Mouse (Mus musculus): Measurements from ENCODE around the gene Slc11a2. TPM values are rescaled to one million over a fixed set of nuclear protein-coding genes. Genes with fewer than 3 reads are reported as not detected.
A peak's percentile ranks its signal among the peaks of the same experiment; 100 is the strongest.
"Not testable (repeated sequence)": the region's sequence is repeated elsewhere in the genome, so short reads cannot be mapped to it uniquely, and the experiment has no call there.

The Slc11a2 gene
- polyA plus RNA-seq, 1 experiment from 2014 or later: 28.1 TPM

- no peak for TF ChIP-seq CTCF (IDR thresholded peaks at IDR 0.05; ENCODE audit: low read depth)
- no peak overlapping the region for H3K27ac ChIP-seq
- no peaks in the 10 kb centered on the region for H3K4me1 ChIP-seq (replicated peaks; ENCODE audit: insufficient read depth, low read length)
- no peak overlapping the region for H3K9ac ChIP-seq (ENCODE audit: low read depth, low read length)
- no peaks in the 10 kb centered on the region for H3K27me3 ChIP-seq (ENCODE audit: insufficient read depth, low read length)
- 85% methylated on average over 8 of the region's 8 CpGs for WGBS
- DNase-seq (ENCODE audit: low spot score): no peak
- no peak for ATAC-seq (replicated peaks; ENCODE audit: low FRiP score, low read depth)
- no peaks in the 10 kb centered on the region for H3K9me3 ChIP-seq (replicated peaks; ENCODE audit: low read length)
- H3K36me3 ChIP-seq (ENCODE audit: insufficient read depth, low read length): no peaks in the 10 kb centered on the region
- H3K4me2 ChIP-seq (ENCODE audit: low read length): no peak overlapping the region
- H3K4me3 ChIP-seq (replicated peaks; ENCODE audit: low read depth, low read length): no peak overlapping the region
These were observed 45.2 kb downstream of the Slc11a2 start for GRCm38 (mm10) chr15:100379658-100380057.

GRCm38 (mm10) chr15:100377847-100378505, 46.9 kb downstream of the Slc11a2 start:
- not testable (repeated sequence) for H3K9me3 ChIP-seq (replicated peaks; ENCODE audit: low read length); H3K27me3 ChIP-seq (ENCODE audit: insufficient read depth, low read length); H3K4me1 ChIP-seq (replicated peaks; ENCODE audit: insufficient read depth, low read length); H3K4me2 ChIP-seq (ENCODE audit: low read length); H3K36me3 ChIP-seq (ENCODE audit: insufficient read depth, low read length); DNase-seq (ENCODE audit: low spot score); H3K27ac ChIP-seq; ATAC-seq (replicated peaks; ENCODE audit: low FRiP score, low read depth); H3K9ac ChIP-seq (ENCODE audit: low read depth, low read length); H3K4me3 ChIP-seq (replicated peaks; ENCODE audit: low read depth, low read length)
- 25% methylated on average over 3 of the region's 9 CpGs for WGBS
- TF ChIP-seq CTCF (IDR thresholded peaks at IDR 0.05; ENCODE audit: low read depth): peak; percentile 33; the same call in 1 of the 2 replicates

- Histone ChIP-seq H3K9me3 (replicated peaks; ENCODE audit: low read length) (no peaks in the 10 kb centered on the region), H3K9ac (ENCODE audit: low read depth, low read length) (no peak overlapping the region), H3K36me3 (ENCODE audit: insufficient read depth, low read length) (no peaks in the 10 kb centered on the region), H3K27ac (no peak overlapping the region), H3K4me1 (replicated peaks; ENCODE audit: insufficient read depth, low read length) (no peaks in the 10 kb centered on the region), H3K4me2 (ENCODE audit: low read length) (no peak overlapping the region), H3K4me3 (replicated peaks; ENCODE audit: low read depth, low read length) (no peak overlapping the region), H3K27me3 (ENCODE audit: insufficient read depth, low read length) (no peaks in the 10 kb centered on the region)
- WGBS: 29% methylated on average over 5 of the region's 5 CpGs
- peak; percentile 78 for TF ChIP-seq CTCF (IDR thresholded peaks at IDR 0.05; ENCODE audit: low read depth)
- DNase-seq (ENCODE audit: low spot score): peak; percentile 76
- no peak for ATAC-seq (replicated peaks; ENCODE audit: low FRiP score, low read depth)
These were observed 49.8 kb downstream of the Slc11a2 start for GRCm38 (mm10) chr15:100375066-100375465.

- WGBS: 52% methylated on average over 7 of the region's 7 CpGs
- no peak overlapping the region for H3K4me3 ChIP-seq (replicated peaks; ENCODE audit: low read depth, low read length)
- no peak overlapping the region for H3K9ac ChIP-seq (ENCODE audit: low read depth, low read length)
- no peak overlapping the region for H3K4me2 ChIP-seq (ENCODE audit: low read length)
- TF ChIP-seq CTCF (IDR thresholded peaks at IDR 0.05; ENCODE audit: low read depth): no peak
- H3K9me3 ChIP-seq (replicated peaks; ENCODE audit: low read length): no peaks in the 10 kb centered on the region
- no peaks in the 10 kb centered on the region for H3K4me1 ChIP-seq (replicated peaks; ENCODE audit: insufficient read depth, low read length)
- H3K27me3 ChIP-seq (ENCODE audit: insufficient read depth, low read length): no peaks in the 10 kb centered on the region
- DNase-seq (ENCODE audit: low spot score) (no peak), ATAC-seq (replicated peaks; ENCODE audit: low FRiP score, low read depth) (no peak)
- H3K27ac ChIP-seq: no peak overlapping the region
- no peaks in the 10 kb centered on the region for H3K36me3 ChIP-seq (ENCODE audit: insufficient read depth, low read length)
These were observed 57.8 kb downstream of the Slc11a2 start for GRCm38 (mm10) chr15:100367119-100367518.

GRCm38 (mm10) chr15:100365967-100366366, 58.9 kb downstream of the Slc11a2 start:
- H3K9me3 ChIP-seq (replicated peaks; ENCODE audit: low read length); H3K4me2 ChIP-seq (ENCODE audit: low read length); H3K36me3 ChIP-seq (ENCODE audit: insufficient read depth, low read length); ATAC-seq (replicated peaks; ENCODE audit: low FRiP score, low read depth); H3K9ac ChIP-seq (ENCODE audit: low read depth, low read length); DNase-seq (ENCODE audit: low spot score); H3K27me3 ChIP-seq (ENCODE audit: insufficient read depth, low read length); H3K4me3 ChIP-seq (replicated peaks; ENCODE audit: low read depth, low read length); H3K4me1 ChIP-seq (replicated peaks; ENCODE audit: insufficient read depth, low read length); H3K27ac ChIP-seq: not testable (repeated sequence)
- WGBS: 31% methylated on average over 9 of the region's 9 CpGs

- no peak within 1 kb of the TSS for H3K4me2 ChIP-seq (ENCODE audit: low read length)
- no peak within 1 kb of the TSS for H3K27ac ChIP-seq
- H3K4me3 ChIP-seq (replicated peaks; ENCODE audit: low read depth, low read length): no peak within 1 kb of the TSS
- H3K27me3 ChIP-seq (ENCODE audit: insufficient read depth, low read length): no peaks in the 10 kb centered on the region
- no peaks in the 10 kb centered on the region for H3K4me1 ChIP-seq (replicated peaks; ENCODE audit: insufficient read depth, low read length)
- WGBS: 62% methylated on average over 7 of the region's 7 CpGs
- no peaks in the 10 kb centered on the region for H3K36me3 ChIP-seq (ENCODE audit: insufficient read depth, low read length)
- ATAC-seq (replicated peaks; ENCODE audit: low FRiP score, low read depth) (no peak), DNase-seq (ENCODE audit: low spot score) (no peak)
- no peaks in the 10 kb centered on the region for H3K9me3 ChIP-seq (replicated peaks; ENCODE audit: low read length)
- TF ChIP-seq CTCF (IDR thresholded peaks at IDR 0.05; ENCODE audit: low read depth): no peak
- H3K9ac ChIP-seq (ENCODE audit: low read depth, low read length): no peak within 1 kb of the TSS
These were observed 60.6 kb downstream of the Slc11a2 start, which contains the start of gene Higd1c for GRCm38 (mm10) chr15:100364242-100364641. Gene Higd1c, plus strand, starts transcription at chr15:100364542.

- H3K4me2 ChIP-seq (ENCODE audit: low read length): no peak overlapping the region
- no peak overlapping the region for H3K4me3 ChIP-seq (replicated peaks; ENCODE audit: low read depth, low read length)
- DNase-seq (ENCODE audit: low spot score): no peak
- no peak for TF ChIP-seq CTCF (IDR thresholded peaks at IDR 0.05; ENCODE audit: low read depth)
- WGBS: 52% methylated on average over 5 of the region's 5 CpGs
- no peaks in the 10 kb centered on the region for H3K9me3 ChIP-seq (replicated peaks; ENCODE audit: low read length)
- H3K9ac ChIP-seq (ENCODE audit: low read depth, low read length): no peak overlapping the region
- no peak overlapping the region for H3K27ac ChIP-seq
- no peaks in the 10 kb centered on the region for H3K27me3 ChIP-seq (ENCODE audit: insufficient read depth, low read length)
- H3K4me1 ChIP-seq (replicated peaks; ENCODE audit: insufficient read depth, low read length): no peaks in the 10 kb centered on the region
- no peaks in the 10 kb centered on the region for H3K36me3 ChIP-seq (ENCODE audit: insufficient read depth, low read length)
- no peak for ATAC-seq (replicated peaks; ENCODE audit: low FRiP score, low read depth)
These were observed 69.0 kb downstream of the Slc11a2 start for GRCm38 (mm10) chr15:100355876-100356275.

GRCm38 (mm10) chr15:100353399-100353798, 71.5 kb downstream of the Slc11a2 start:
- not testable (repeated sequence) for H3K9me3 ChIP-seq (replicated peaks; ENCODE audit: low read length); H3K36me3 ChIP-seq (ENCODE audit: insufficient read depth, low read length); DNase-seq (ENCODE audit: low spot score); H3K27me3 ChIP-seq (ENCODE audit: insufficient read depth, low read length); ATAC-seq (replicated peaks; ENCODE audit: low FRiP score, low read depth); H3K4me1 ChIP-seq (replicated peaks; ENCODE audit: insufficient read depth, low read length); H3K27ac ChIP-seq; H3K4me2 ChIP-seq (ENCODE audit: low read length); H3K4me3 ChIP-seq (replicated peaks; ENCODE audit: low read depth, low read length); H3K9ac ChIP-seq (ENCODE audit: low read depth, low read length)
- WGBS: 86% methylated on average over 12 of the region's 22 CpGs

Data from kidney, postnatal 0 days (tissue).